Mouse (Mus musculus): ENCODE measurements around the gene Nek6.

DNA sequence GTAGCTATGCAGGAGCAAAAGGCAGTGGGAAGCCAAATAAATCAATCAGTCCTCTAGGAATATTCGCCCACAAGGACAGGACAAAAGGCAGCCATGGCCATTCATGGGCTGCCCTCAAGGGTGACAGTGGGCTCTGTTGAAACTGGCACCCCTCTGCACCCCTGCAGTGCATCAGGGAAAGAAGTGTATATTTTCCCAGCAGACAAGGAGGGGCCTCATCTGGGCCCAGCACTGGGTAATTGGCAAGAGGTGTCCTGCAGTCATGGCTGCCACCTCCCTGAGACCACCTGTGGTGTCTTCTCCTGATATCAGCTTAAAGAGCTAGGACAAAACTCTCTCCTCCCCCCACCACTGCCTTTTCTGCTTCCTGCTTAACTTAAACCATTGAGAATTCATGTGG, 68.1 kb downstream of the Nek6 start:
- no peak for TF ChIP-seq CTCF (IDR thresholded peaks at IDR 0.05; ENCODE audit: low read depth)
- TF ChIP-seq EP300 (IDR thresholded peaks at IDR 0.05; ENCODE audit: low read depth) = no peak
